Mouse (Mus musculus): ENCODE data around the gene Rab11fip5. TPM values are rescaled to one million over a fixed set of nuclear protein-coding genes. Genes with fewer than 3 reads are reported as not detected.

Rab11fip5 gene
- polyA plus RNA-seq, 1 experiment from 2014 or later: 4.5 TPM

DNA sequence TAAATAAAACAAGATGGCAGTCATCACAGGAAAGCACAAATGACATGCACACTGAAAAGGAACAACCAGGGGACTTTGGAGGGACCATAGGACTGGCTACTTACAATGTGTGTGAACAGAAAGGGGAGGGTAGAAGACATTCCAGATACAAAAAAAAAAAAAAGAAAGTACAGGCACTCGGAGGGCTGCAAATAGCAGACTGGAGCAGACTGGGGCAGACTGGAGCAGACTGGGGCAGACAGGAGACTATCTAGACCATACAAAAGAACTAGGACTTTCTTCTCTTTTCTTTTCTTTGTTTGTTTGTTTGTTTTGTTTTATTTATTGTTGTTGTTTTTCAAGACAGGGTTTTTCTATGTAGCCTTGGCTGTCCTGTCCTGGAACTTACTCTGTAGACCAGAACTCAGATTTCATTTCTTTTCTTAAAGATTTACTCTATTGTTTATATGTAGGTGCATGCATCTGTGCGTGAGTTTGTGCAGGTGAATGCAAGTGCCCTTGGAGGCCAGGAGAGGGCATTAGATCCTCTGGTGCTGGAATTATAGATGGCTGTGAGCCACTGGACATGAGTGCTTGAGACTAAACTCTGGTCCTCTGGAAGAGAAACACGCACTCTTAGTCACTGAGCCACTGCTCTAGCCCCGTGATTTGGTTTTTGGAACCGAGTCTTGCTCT, 11.1 kb downstream of the Rab11fip5 start:
- DNase-seq (ENCODE audit: low spot score) (no peak), ATAC-seq (replicated peaks; ENCODE audit: low FRiP score) (no peak)
- Histone ChIP-seq H3K4me2 (ENCODE audit: low read depth, low read length, severe bottlenecking) (no peak overlapping the region), H3K4me3 (ENCODE audit: low read depth, low read length) (no peak overlapping the region), H3K27ac (ENCODE audit: low read depth, low read length) (no peak overlapping the region), H3K9me3 (ENCODE audit: control insufficient read depth, low read length) (no peaks in the 10 kb centered on the region), H3K9ac (ENCODE audit: low read length) (no peak overlapping the region), H3K36me3 (ENCODE audit: control insufficient read depth, insufficient read depth, low read length) (no peaks in the 10 kb centered on the region), H3K4me1 (replicated peaks; ENCODE audit: control insufficient read depth, insufficient read depth, low read length) (no peaks in the 10 kb centered on the region), H3K27me3 (ENCODE audit: control insufficient read depth, insufficient read depth, low read length) (no peaks in the 10 kb centered on the region)
- 92% methylated on average over 5 of the region's 5 CpGs for WGBS

DNA sequence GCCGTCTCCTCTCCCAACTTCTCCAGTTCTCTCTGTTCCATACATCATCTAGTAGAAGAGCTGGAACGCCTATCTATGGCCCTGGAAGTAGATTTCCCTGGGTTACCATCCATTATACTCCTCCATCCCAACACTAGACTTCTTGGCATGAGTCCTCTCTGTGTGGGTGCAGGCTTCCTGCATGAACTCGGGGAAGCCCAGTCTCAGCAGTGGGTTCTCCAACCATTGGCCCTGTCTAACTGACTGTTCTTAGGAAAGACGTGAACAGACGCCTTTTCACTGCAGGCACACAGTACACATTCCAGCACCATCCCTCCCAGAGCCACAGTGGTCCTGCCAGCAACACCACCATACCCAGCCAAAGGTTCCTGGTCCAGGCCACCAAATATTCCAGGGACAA, 11.8 kb downstream of the Rab11fip5 start:
- no peak for DNase-seq (ENCODE audit: low spot score)
- Histone ChIP-seq H3K27me3 (ENCODE audit: control insufficient read depth, insufficient read depth, low read length) (no peaks in the 10 kb centered on the region), H3K36me3 (ENCODE audit: control insufficient read depth, insufficient read depth, low read length) (no peaks in the 10 kb centered on the region), H3K4me2 (ENCODE audit: low read depth, low read length, severe bottlenecking) (no peak overlapping the region), H3K4me1 (replicated peaks; ENCODE audit: control insufficient read depth, insufficient read depth, low read length) (no peaks in the 10 kb centered on the region), H3K9me3 (ENCODE audit: control insufficient read depth, low read length) (no peaks in the 10 kb centered on the region), H3K4me3 (ENCODE audit: low read depth, low read length) (no peak overlapping the region), H3K9ac (ENCODE audit: low read length) (no peak overlapping the region), H3K27ac (ENCODE audit: low read depth, low read length) (no peak overlapping the region)
- WGBS: 86% methylated on average over 5 of the region's 5 CpGs
- ATAC-seq (replicated peaks; ENCODE audit: low FRiP score): no peak

DNA sequence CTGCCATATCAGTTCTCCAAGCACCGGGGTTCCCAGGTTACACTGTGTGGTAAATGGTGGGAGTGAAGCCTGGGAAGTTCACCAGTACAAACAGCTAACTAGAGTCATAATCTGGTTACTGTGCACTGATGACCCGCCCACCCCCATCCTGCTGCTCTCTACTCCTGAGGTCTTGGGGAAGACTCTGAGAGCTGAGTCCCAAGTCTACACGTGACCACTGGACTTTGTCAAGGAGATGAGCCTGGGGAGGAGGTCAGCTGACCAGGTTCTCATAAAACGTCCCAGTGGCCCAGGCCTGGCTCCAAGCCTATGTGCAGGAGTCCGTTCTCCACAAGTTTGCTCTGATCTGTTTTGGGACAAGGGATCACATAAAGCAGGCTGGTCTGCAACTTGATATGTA, 14.1 kb downstream of the Rab11fip5 start:
- no peak for DNase-seq (ENCODE audit: low spot score)
- Histone ChIP-seq H3K27ac (ENCODE audit: low read depth, low read length) (no peak overlapping the region), H3K4me1 (replicated peaks; ENCODE audit: control insufficient read depth, insufficient read depth, low read length) (no peaks in the 10 kb centered on the region), H3K36me3 (ENCODE audit: control insufficient read depth, insufficient read depth, low read length) (no peaks in the 10 kb centered on the region), H3K9ac (ENCODE audit: low read length) (no peak overlapping the region), H3K9me3 (ENCODE audit: control insufficient read depth, low read length) (no peaks in the 10 kb centered on the region), H3K4me2 (ENCODE audit: low read depth, low read length, severe bottlenecking) (no peak overlapping the region), H3K4me3 (ENCODE audit: low read depth, low read length) (no peak overlapping the region), H3K27me3 (ENCODE audit: control insufficient read depth, insufficient read depth, low read length) (no peaks in the 10 kb centered on the region)
- WGBS: 92% methylated on average over 5 of the region's 5 CpGs
- ATAC-seq (replicated peaks; ENCODE audit: low FRiP score): no peak

DNA sequence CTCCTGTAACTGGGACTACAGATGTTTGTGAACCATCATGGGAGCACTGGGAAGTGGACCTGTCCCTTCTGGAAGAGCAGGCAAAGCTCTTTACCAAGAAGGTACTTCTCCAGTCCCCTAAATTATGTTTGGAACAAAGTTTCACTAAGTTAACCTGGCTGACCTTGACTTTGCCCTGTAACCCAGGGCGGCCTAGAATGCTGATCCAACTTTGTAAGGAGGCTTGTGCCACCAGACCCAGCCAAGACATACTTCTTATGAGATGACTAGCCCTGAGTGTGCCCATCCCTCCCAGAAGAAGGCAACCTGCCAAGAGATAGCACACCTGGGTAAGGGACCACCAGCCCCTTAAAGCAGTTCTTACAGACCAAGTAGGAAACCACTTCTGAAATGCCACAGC, 15.6 kb downstream of the Rab11fip5 start:
- Histone ChIP-seq H3K27ac (ENCODE audit: low read depth, low read length) (no peak overlapping the region), H3K4me1 (replicated peaks; ENCODE audit: control insufficient read depth, insufficient read depth, low read length) (no peaks in the 10 kb centered on the region), H3K4me3 (ENCODE audit: low read depth, low read length) (no peak overlapping the region), H3K4me2 (ENCODE audit: low read depth, low read length, severe bottlenecking) (no peak overlapping the region), H3K27me3 (ENCODE audit: control insufficient read depth, insufficient read depth, low read length) (no peaks in the 10 kb centered on the region), H3K9ac (ENCODE audit: low read length) (no peak overlapping the region), H3K36me3 (ENCODE audit: control insufficient read depth, insufficient read depth, low read length) (no peaks in the 10 kb centered on the region), H3K9me3 (ENCODE audit: control insufficient read depth, low read length) (no peaks in the 10 kb centered on the region)
- DNase-seq (ENCODE audit: low spot score) (no peak), ATAC-seq (replicated peaks; ENCODE audit: low FRiP score) (no peak)
- 89% methylated on average over 1 of the region's 1 CpGs for WGBS

- DNase-seq (ENCODE audit: low spot score) (no peak), ATAC-seq (replicated peaks; ENCODE audit: low FRiP score) (no peak)
- H3K9me3 ChIP-seq (ENCODE audit: control insufficient read depth, low read length): no peaks in the 10 kb centered on the region
Observed at GRCm38 (mm10) chr6:85356682-85357465, 17.6 kb downstream of the Rab11fip5 start.

DNA sequence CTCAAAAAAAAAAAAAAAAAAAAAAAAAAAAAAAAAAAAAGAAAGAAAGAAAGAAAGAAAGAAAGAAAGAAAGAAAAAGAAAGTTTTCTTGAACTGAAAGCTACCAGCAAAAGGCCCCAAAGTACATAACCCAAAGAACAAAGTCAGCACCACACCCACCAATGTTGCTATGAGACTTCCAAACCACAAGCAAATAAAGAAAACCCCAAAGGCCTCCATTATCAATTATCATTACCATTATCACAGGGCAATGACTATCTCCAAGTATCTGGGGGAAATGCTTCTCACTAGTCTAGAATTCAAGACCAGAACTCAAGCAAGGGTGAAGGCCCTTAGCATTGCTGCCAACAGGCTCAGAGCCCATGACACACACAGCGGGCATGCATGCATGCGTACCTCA, 18.7 kb downstream of the Rab11fip5 start:
- DNase-seq (ENCODE audit: low spot score) (no peak), ATAC-seq (replicated peaks; ENCODE audit: low FRiP score) (no peak)
- H3K4me2 ChIP-seq (ENCODE audit: low read depth, low read length, severe bottlenecking): no peak overlapping the region
- H3K27me3 ChIP-seq (ENCODE audit: control insufficient read depth, insufficient read depth, low read length): no peaks in the 10 kb centered on the region
- no peaks in the 10 kb centered on the region for H3K36me3 ChIP-seq (ENCODE audit: control insufficient read depth, insufficient read depth, low read length)
- 98% methylated on average over 2 of the region's 2 CpGs for WGBS
- no peaks in the 10 kb centered on the region for H3K9me3 ChIP-seq (ENCODE audit: control insufficient read depth, low read length)
- H3K4me1 ChIP-seq (replicated peaks; ENCODE audit: control insufficient read depth, insufficient read depth, low read length): no peaks in the 10 kb centered on the region
- no peak overlapping the region for H3K4me3 ChIP-seq (ENCODE audit: low read depth, low read length)
- H3K27ac ChIP-seq (ENCODE audit: low read depth, low read length): no peak overlapping the region
- H3K9ac ChIP-seq (ENCODE audit: low read length): no peak overlapping the region

More at GRCm38 (mm10) chr6:85356682-85357465, 17.6 kb downstream of the Rab11fip5 start:
- Histone ChIP-seq H3K4me1 (replicated peaks; ENCODE audit: control insufficient read depth, insufficient read depth, low read length) (no peaks in the 10 kb centered on the region), H3K27me3 (ENCODE audit: control insufficient read depth, insufficient read depth, low read length) (no peaks in the 10 kb centered on the region), H3K4me2 (ENCODE audit: low read depth, low read length, severe bottlenecking) (no peak overlapping the region), H3K27ac (ENCODE audit: low read depth, low read length) (no peak overlapping the region), H3K4me3 (ENCODE audit: low read depth, low read length) (no peak overlapping the region), H3K9ac (ENCODE audit: low read length) (no peak overlapping the region), H3K36me3 (ENCODE audit: control insufficient read depth, insufficient read depth, low read length) (no peaks in the 10 kb centered on the region)
- WGBS: 73% methylated on average over 4 of the region's 4 CpGs

DNA sequence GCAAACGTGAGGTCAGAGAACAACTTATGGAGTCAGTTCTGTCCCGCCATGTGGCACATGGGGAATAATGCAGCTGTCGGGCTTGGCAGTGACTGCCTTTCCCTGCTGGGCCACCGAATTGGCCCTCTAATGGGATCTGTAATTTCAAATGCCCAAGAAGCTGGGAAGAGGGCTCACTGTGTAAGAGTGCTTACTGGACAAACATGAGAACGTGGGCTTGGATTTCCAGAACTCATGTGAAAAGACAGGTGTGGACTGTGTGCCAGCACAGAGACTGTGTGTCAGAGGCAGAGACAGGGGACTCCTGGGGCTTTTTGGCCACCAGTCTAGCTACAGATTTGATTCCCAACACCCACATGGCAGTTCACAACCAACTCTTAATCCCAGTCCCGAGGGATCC, 19.7 kb downstream of the Rab11fip5 start:
- 81% methylated on average over 6 of the region's 6 CpGs for WGBS
- no peak for ATAC-seq (replicated peaks; ENCODE audit: low FRiP score)
- no peak for DNase-seq (ENCODE audit: low spot score)
- no peaks in the 10 kb centered on the region for H3K27me3 ChIP-seq (ENCODE audit: control insufficient read depth, insufficient read depth, low read length)
- H3K4me2 ChIP-seq (ENCODE audit: low read depth, low read length, severe bottlenecking): no peak overlapping the region
- H3K4me3 ChIP-seq (ENCODE audit: low read depth, low read length): no peak overlapping the region
- no peak overlapping the region for H3K9ac ChIP-seq (ENCODE audit: low read length)
- no peaks in the 10 kb centered on the region for H3K4me1 ChIP-seq (replicated peaks; ENCODE audit: control insufficient read depth, insufficient read depth, low read length)
- H3K36me3 ChIP-seq (ENCODE audit: control insufficient read depth, insufficient read depth, low read length): no peaks in the 10 kb centered on the region
- H3K9me3 ChIP-seq (ENCODE audit: control insufficient read depth, low read length): no peaks in the 10 kb centered on the region
- no peak overlapping the region for H3K27ac ChIP-seq (ENCODE audit: low read depth, low read length)

DNA sequence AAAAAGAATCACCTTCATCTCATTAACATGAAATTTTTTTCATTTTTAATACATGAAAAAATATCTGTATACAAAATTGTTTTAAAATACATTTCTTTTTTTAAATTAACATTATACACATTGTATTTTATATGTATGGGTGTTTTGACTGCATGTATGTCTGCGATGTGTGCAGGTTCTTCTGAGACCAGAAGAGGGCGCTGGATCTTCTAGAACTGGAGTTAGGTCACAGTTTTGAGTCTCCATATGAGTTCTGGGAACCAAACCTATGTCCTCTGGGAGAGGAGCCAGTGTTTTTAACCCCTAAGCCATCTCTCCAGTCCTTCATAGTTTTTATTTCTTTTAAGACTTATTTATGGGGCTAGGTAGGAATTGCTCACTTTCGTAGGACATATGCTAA, 20.7 kb downstream of the Rab11fip5 start:
- no peak for ATAC-seq (replicated peaks; ENCODE audit: low FRiP score)
- H3K9me3 ChIP-seq (ENCODE audit: control insufficient read depth, low read length): no peaks in the 10 kb centered on the region
- H3K9ac ChIP-seq (ENCODE audit: low read length): no peak overlapping the region
- H3K4me2 ChIP-seq (ENCODE audit: low read depth, low read length, severe bottlenecking): no peak overlapping the region
- no peak overlapping the region for H3K27ac ChIP-seq (ENCODE audit: low read depth, low read length)
- no peaks in the 10 kb centered on the region for H3K36me3 ChIP-seq (ENCODE audit: control insufficient read depth, insufficient read depth, low read length)
- WGBS: 63% methylated on average over 3 of the region's 3 CpGs
- no peaks in the 10 kb centered on the region for H3K4me1 ChIP-seq (replicated peaks; ENCODE audit: control insufficient read depth, insufficient read depth, low read length)
- no peak for DNase-seq (ENCODE audit: low spot score)
- no peaks in the 10 kb centered on the region for H3K27me3 ChIP-seq (ENCODE audit: control insufficient read depth, insufficient read depth, low read length)
- H3K4me3 ChIP-seq (ENCODE audit: low read depth, low read length): no peak overlapping the region

DNA sequence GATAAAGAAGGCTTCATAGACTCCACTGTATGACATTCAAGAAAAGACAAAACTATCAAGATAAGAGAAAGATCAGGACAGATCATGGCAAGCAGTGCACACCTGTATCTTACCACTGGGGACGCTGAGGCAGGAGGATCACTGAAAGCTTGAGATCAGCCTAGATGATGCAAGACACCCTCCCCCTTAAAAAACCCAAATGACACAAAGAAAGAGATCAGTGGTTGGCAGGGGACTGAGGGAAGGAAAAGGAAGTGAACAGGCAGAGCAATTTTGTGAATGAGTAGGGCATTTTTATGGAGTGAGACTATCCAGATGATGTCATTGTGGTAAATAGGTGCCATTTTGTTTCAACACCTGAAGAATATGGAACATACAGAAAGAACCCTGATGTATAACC, 24.3 kb downstream of the Rab11fip5 start:
- H3K9me3 ChIP-seq (ENCODE audit: control insufficient read depth, low read length): no peaks in the 10 kb centered on the region
- DNase-seq (ENCODE audit: low spot score) (no peak), ATAC-seq (replicated peaks; ENCODE audit: low FRiP score) (no peak)
- no peaks in the 10 kb centered on the region for H3K36me3 ChIP-seq (ENCODE audit: control insufficient read depth, insufficient read depth, low read length)
- no peaks in the 10 kb centered on the region for H3K27me3 ChIP-seq (ENCODE audit: control insufficient read depth, insufficient read depth, low read length)
- no peak overlapping the region for H3K27ac ChIP-seq (ENCODE audit: low read depth, low read length)
- no peak overlapping the region for H3K4me3 ChIP-seq (ENCODE audit: low read depth, low read length)
- no peak overlapping the region for H3K4me2 ChIP-seq (ENCODE audit: low read depth, low read length, severe bottlenecking)
- H3K4me1 ChIP-seq (replicated peaks; ENCODE audit: control insufficient read depth, insufficient read depth, low read length): no peaks in the 10 kb centered on the region
- 94% methylated on average over 1 of the region's 1 CpGs for WGBS
- H3K9ac ChIP-seq (ENCODE audit: low read length): no peak overlapping the region

Data from forebrain, embryonic 11.5 days (tissue).